Mouse (Mus musculus) spleen, postnatal 36 days (tissue): ENCODE measurements at regions not wholly inside any gene's neighbourhood (a gene's known extent, or its start where the extent isn't known, plus 50 kb on each side); places are given as distances from the start of the nearest gene placed in this dataset.

Source experiments
- DNase-seq, 2 experiments: peaks; one replicate each; pipeline ENCODE4 v3.0.0; 2022; ENCODE audit warnings: low spot score in 2 of 2, mixed read lengths in 1 of 2

- no peak for DNase-seq
These were observed 54.9 kb upstream of the Chst1 start for GRCm38 (mm10) chr2:92544364-92545151.

- no peak for DNase-seq
These were observed 58.7 kb upstream of the Chst1 start for GRCm38 (mm10) chr2:92540841-92541240.

- no peak for DNase-seq
These were observed 67.5 kb upstream of the Chst1 start for GRCm38 (mm10) chr2:92531996-92532395.

- no peak for DNase-seq
These were observed 68.8 kb upstream of the Chst1 start for GRCm38 (mm10) chr2:92530677-92531076.

GRCm38 (mm10) chr2:92529670-92530322, 69.5 kb upstream of the Slc35c1 start:
- DNase-seq = no peak

GRCm38 (mm10) chr2:92529071-92529641, 68.8 kb upstream of the Slc35c1 start:
- DNase-seq = peak; percentile 12 to 17

GRCm38 (mm10) chr2:92528119-92528830, 67.9 kb upstream of the Slc35c1 start:
- no peak for DNase-seq

- DNase-seq = no peak
These were observed 66.5 kb upstream of the Slc35c1 start for GRCm38 (mm10) chr2:92526676-92527395.

- no peak for DNase-seq
These were observed 65.3 kb upstream of the Slc35c1 start for GRCm38 (mm10) chr2:92525628-92526027.

- no peak for DNase-seq
These were observed 64.8 kb upstream of the Slc35c1 start for GRCm38 (mm10) chr2:92525062-92525623.

GRCm38 (mm10) chr2:92524346-92524905, 64.1 kb upstream of the Slc35c1 start:
- DNase-seq = no peak

- DNase-seq = no peak
These were observed 63.1 kb upstream of the Slc35c1 start for GRCm38 (mm10) chr2:92523321-92523895.

- DNase-seq = no peak
These were observed 61.2 kb upstream of the Slc35c1 start for GRCm38 (mm10) chr2:92521527-92521926.

GRCm38 (mm10) chr2:92519396-92519795, 59.1 kb upstream of the Slc35c1 start:
- no peak for DNase-seq

- no peak for DNase-seq
These were observed 58.6 kb upstream of the Slc35c1 start for GRCm38 (mm10) chr2:92518891-92519290.

GRCm38 (mm10) chr2:92514961-92515360, 54.6 kb upstream of the Slc35c1 start:
- no peak for DNase-seq

GRCm38 (mm10) chr2:92511771-92512744, 51.7 kb upstream of the Slc35c1 start:
- no peak for DNase-seq
